Mouse (Mus musculus) stomach, postnatal 0 days (tissue): ENCODE data around the gene Etv1.

Source experiments
- CTCF ChIP-seq: IDR thresholded peaks from 2 replicates; pipeline ENCODE4 v1.5.1; 2016; ENCODE audit warnings: antibody characterized with exemption, low read depth, mild to moderate bottlenecking, moderate library complexity
- EP300 ChIP-seq: optimal IDR thresholded peaks from 2 replicates; pipeline ENCODE3; 2016; ENCODE audit warnings: antibody characterized with exemption

DNA sequence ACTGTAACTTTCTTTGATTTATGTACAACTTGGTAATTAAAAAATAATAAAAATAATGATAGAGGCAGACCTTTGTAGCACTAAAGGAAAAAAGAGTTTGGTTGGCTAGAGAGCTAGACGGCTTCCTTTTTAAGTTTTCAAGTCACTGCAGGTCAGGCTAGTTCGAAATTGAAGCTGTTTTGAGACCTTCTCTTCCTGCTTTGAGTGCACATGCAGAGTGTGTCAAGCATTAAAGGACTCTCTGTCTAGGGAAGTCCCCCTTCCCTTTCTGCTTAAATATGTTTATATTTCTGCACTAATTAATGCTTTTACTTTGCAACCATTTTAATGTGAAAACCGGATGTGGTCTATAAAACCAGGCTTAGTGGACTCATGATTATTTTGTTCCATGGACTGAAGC is 8.5 kb downstream of the Etv1 start:
- TF ChIP-seq CTCF (no peak), EP300 (no peak)
